Comparison of ENCODE assay signal across 22 mouse cellular contexts in the genomic region with DNA sequence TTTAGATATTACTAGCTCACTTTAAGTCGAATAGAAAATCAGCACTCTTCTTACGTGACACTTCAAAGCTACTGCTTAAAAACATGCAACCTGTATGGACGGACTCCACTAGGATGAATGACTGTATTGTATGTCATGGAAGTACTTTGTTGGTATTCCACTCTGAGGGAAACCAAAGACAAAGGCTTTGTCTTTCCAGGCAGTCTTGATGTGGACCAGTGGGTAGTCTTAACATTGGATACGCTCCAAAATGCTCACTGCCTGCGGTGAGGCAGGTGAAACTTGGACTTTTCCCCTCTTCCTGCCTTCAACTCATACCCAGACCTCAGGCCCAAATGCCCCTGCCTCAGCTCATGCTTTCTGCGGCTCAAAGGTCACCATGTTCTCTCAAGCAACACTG. TPM values are rescaled to one million over a fixed set of nuclear protein-coding genes. Genes with fewer than 3 reads are reported as not detected.
"Had no signal": no experiment of that assay in that cellular context is flagged by ENCODE, and none has a peak within 500 bp of the region (broad histone marks: within the 10 kb centered on the region; RNA-seq: fewer than 3 reads in every experiment).

No protein-coding gene starts in this region.

- ATAC-seq: liver, embryonic 12.5 days; midbrain, embryonic 13.5 days; midbrain, embryonic 16.5 days had no signal

- H3K27ac ChIP-seq: kidney, embryonic 15.5 days; layer of hippocampus, adult 2 months; limb, embryonic 10.5 days; limb, embryonic 13.5 days; liver, embryonic 12.5 days; liver, embryonic 15.5 days; midbrain, embryonic 10.5 days; midbrain, embryonic 13.5 days; neural tube, embryonic 13.5 days; stomach, embryonic 15.5 days had no signal

- H3K36me3 ChIP-seq: kidney, embryonic 15.5 days; limb, embryonic 10.5 days; limb, embryonic 13.5 days; liver, embryonic 12.5 days; liver, embryonic 15.5 days; midbrain, embryonic 10.5 days; midbrain, embryonic 13.5 days; neural tube, embryonic 13.5 days; stomach, embryonic 15.5 days had no signal

- H3K4me3 ChIP-seq: kidney, embryonic 15.5 days; layer of hippocampus, adult 2 months; limb, embryonic 10.5 days; limb, embryonic 13.5 days; liver, embryonic 12.5 days; liver, embryonic 15.5 days; megakaryocyte, embryonic 14.5 days; midbrain, embryonic 10.5 days; midbrain, embryonic 13.5 days; myocyte; neural tube, embryonic 13.5 days; stomach, embryonic 15.5 days had no signal

- H3K4me2 ChIP-seq: kidney, embryonic 15.5 days; limb, embryonic 13.5 days; liver, embryonic 12.5 days; liver, embryonic 15.5 days; midbrain, embryonic 13.5 days; neural tube, embryonic 13.5 days; stomach, embryonic 15.5 days had no signal

- H3K9ac ChIP-seq: kidney, embryonic 15.5 days; limb, embryonic 13.5 days; liver, embryonic 12.5 days; liver, embryonic 15.5 days; midbrain, embryonic 13.5 days; neural tube, embryonic 13.5 days; stomach, embryonic 15.5 days had no signal

- H3K9me3 ChIP-seq: kidney, embryonic 15.5 days; limb, embryonic 10.5 days; limb, embryonic 13.5 days; liver, embryonic 12.5 days; liver, embryonic 15.5 days; megakaryocyte, embryonic 14.5 days; midbrain, embryonic 10.5 days; neural tube, embryonic 13.5 days; stomach, embryonic 15.5 days had no signal

- DNase-seq: kidney, adult 18-20 months; kidney, postnatal 10 days; layer of hippocampus, adult 9-11 months; liver; lung, adult 18-20 months; lung, postnatal 14 days; thymus, adult 18-20 months; thymus, postnatal 36 days had no signal

- H3K4me1 ChIP-seq: liver, embryonic 12.5 days; liver, embryonic 15.5 days; megakaryocyte, embryonic 14.5 days; midbrain, embryonic 10.5 days; midbrain, embryonic 13.5 days; neural tube, embryonic 13.5 days; stomach, embryonic 15.5 days had no signal

- H3K27me3 ChIP-seq: kidney, embryonic 15.5 days; limb, embryonic 13.5 days; midbrain, embryonic 13.5 days; neural tube, embryonic 13.5 days; stomach, embryonic 15.5 days had no signal

RNA-seq across cellular contexts. Expression of a gene that starts 41.4 kb away (rescaled TPM):
- total RNA-seq: monocyte, adult 5-6 weeks had no signal
